Mouse (Mus musculus) forebrain, embryonic 15.5 days (tissue): Measurements from ENCODE around the gene Fblim1. TPM values are rescaled to one million over a fixed set of nuclear protein-coding genes. Genes with fewer than 3 reads are reported as not detected.

Experiments
- ATAC-seq: fragments of 200-750 bp; cut with Nextera tagmentation; replicated peaks from 2 replicates; pipeline ENCODE4 v1.8.0; 2017; ENCODE audit warnings: mild to moderate bottlenecking, moderate TSS enrichment, moderate library complexity
- H3K27ac ChIP-seq: fragments of 300-500 bp; sonication (generic); replicated peaks from 2 replicates; pipeline ENCODE4 v1.5.1; 2015; ENCODE audit warnings: mild to moderate bottlenecking, inconsistent platforms
- H3K27me3 ChIP-seq: fragments of 300-500 bp; sonication (generic); 2 replicates; pipeline ENCODE4 v1.6.1; 2015; ENCODE audit warnings: inconsistent platforms
- H3K36me3 ChIP-seq: fragments of 300-500 bp; sonication (generic); 2 replicates; pipeline ENCODE4 v1.6.1; 2015; ENCODE audit warnings: mild to moderate bottlenecking, inconsistent platforms
- H3K4me1 ChIP-seq: fragments of 300-500 bp; sonication (generic); 2 replicates; pipeline ENCODE4 v1.6.1; 2015; ENCODE audit warnings: inconsistent platforms
- H3K4me2 ChIP-seq: fragments of 300-500 bp; sonication (generic); replicated peaks from 2 replicates; pipeline ENCODE4 v1.6.1; 2015; ENCODE audit warnings: mild to moderate bottlenecking, inconsistent platforms
- H3K4me3 ChIP-seq: fragments of 300-500 bp; sonication (generic); 2 replicates; pipeline ENCODE4 v1.5.1; 2015; ENCODE audit warnings: mild to moderate bottlenecking, inconsistent platforms
- H3K9ac ChIP-seq: fragments of 300-500 bp; sonication (generic); replicated peaks from 2 replicates; pipeline ENCODE4 v1.6.1; 2015; ENCODE audit warnings: mild to moderate bottlenecking, inconsistent platforms
- H3K9me3 ChIP-seq: fragments of 300-500 bp; sonication (generic); 2 replicates; pipeline ENCODE4 v1.6.1; 2016; ENCODE audit warnings: inconsistent platforms
- WGBS: fragments of 180-500 bp; shearing (Covaris S2); methylation state at CpG from one replicate; pipeline ENCODE4 v1.1.7; 2015; ENCODE audit warnings: mixed read lengths; 5-methylcytosine and 5-hydroxymethylcytosine counted together
- polyA plus RNA-seq: library from polyadenylated mRNA; unstranded; fragments of >200 nt; fragmentation: Nextera tagmentation; extraction: Ambion mirVana; gene quantifications from 2 replicates; pipeline ENCODE4 v1.2.1, GENCODE M21; 2015

Fblim1 gene
- 17.4 and 22.6 TPM in 2 replicates for polyA plus RNA-seq

GRCm38 (mm10) chr4:141605861-141606260 lies at the start of gene Fblim1:
Gene Fblim1 (minus strand): TSS chr4:141606096.
- no peaks in the 10 kb centered on the region for H3K4me1 ChIP-seq
- no peaks in the 10 kb centered on the region for H3K9me3 ChIP-seq
- H3K4me2 ChIP-seq = no peak within 1 kb of the TSS
- ATAC-seq = no peak
- no peak within 1 kb of the TSS for H3K4me3 ChIP-seq
- H3K27ac ChIP-seq = no peak within 1 kb of the TSS
- 85% methylated on average over 11 of the region's 11 CpGs for WGBS
- H3K27me3 ChIP-seq = no peaks in the 10 kb centered on the region
- no peak within 1 kb of the TSS for H3K9ac ChIP-seq
- no peaks in the 10 kb centered on the region for H3K36me3 ChIP-seq

- no peak for ATAC-seq
- 95% methylated on average over 6 of the region's 6 CpGs for WGBS
- peaks cover 10% of the 10 kb centered on the region; the same call in 1 of the 2 replicates for H3K36me3 ChIP-seq
- H3K9ac ChIP-seq = no peak overlapping the region
- peaks cover 2% of the 10 kb centered on the region for H3K4me1 ChIP-seq
- H3K27me3 ChIP-seq = no peaks in the 10 kb centered on the region
- no peak overlapping the region for H3K27ac ChIP-seq
- H3K4me3 ChIP-seq = no peak overlapping the region
- no peak overlapping the region for H3K4me2 ChIP-seq
- no peaks in the 10 kb centered on the region for H3K9me3 ChIP-seq
Observed at GRCm38 (mm10) chr4:141654509-141654908, 48.6 kb upstream of the Fblim1 start.

GRCm38 (mm10) chr4:141653813-141654212 lies 47.9 kb upstream of the Fblim1 start:
- no peak for ATAC-seq
- Histone ChIP-seq H3K27me3 (no peaks in the 10 kb centered on the region), H3K4me1 (peaks cover 9% of the 10 kb centered on the region), H3K4me2 (no peak overlapping the region), H3K9ac (no peak overlapping the region), H3K27ac (no peak overlapping the region), H3K4me3 (no peak overlapping the region), H3K36me3 (peaks cover 10% of the 10 kb centered on the region; the same call in 1 of the 2 replicates), H3K9me3 (no peaks in the 10 kb centered on the region)
- WGBS = 87% methylated on average over 13 of the region's 13 CpGs

GRCm38 (mm10) chr4:141653044-141653443 lies 47.1 kb upstream of the Fblim1 start:
- Histone ChIP-seq H3K4me3 (no peak overlapping the region), H3K4me1 (peaks cover 10% of the 10 kb centered on the region), H3K27me3 (no peaks in the 10 kb centered on the region), H3K27ac (no peak overlapping the region), H3K36me3 (peaks cover 10% of the 10 kb centered on the region; the same call in 1 of the 2 replicates), H3K9ac (no peak overlapping the region), H3K9me3 (no peaks in the 10 kb centered on the region), H3K4me2 (no peak overlapping the region)
- WGBS = 93% methylated on average over 8 of the region's 8 CpGs
- ATAC-seq = no peak

- Histone ChIP-seq H3K27ac (no peak overlapping the region), H3K27me3 (no peaks in the 10 kb centered on the region), H3K36me3 (peaks cover 10% of the 10 kb centered on the region; the same call in 1 of the 2 replicates), H3K4me1 (peaks cover 10% of the 10 kb centered on the region), H3K4me3 (no peak overlapping the region), H3K9me3 (no peaks in the 10 kb centered on the region), H3K9ac (no peak overlapping the region), H3K4me2 (no peak overlapping the region)
- WGBS = 86% methylated on average over 10 of the region's 10 CpGs
- no peak for ATAC-seq
Observed at GRCm38 (mm10) chr4:141651944-141652343, 46.0 kb upstream of the Fblim1 start.

GRCm38 (mm10) chr4:141651286-141651685 lies 45.4 kb upstream of the Fblim1 start:
- 89% methylated on average over 6 of the region's 6 CpGs for WGBS
- no peak overlapping the region for H3K9ac ChIP-seq
- H3K4me3 ChIP-seq = no peak overlapping the region
- peaks cover 10% of the 10 kb centered on the region for H3K4me1 ChIP-seq
- no peaks in the 10 kb centered on the region for H3K27me3 ChIP-seq
- H3K36me3 ChIP-seq = peaks cover 10% of the 10 kb centered on the region; the same call in 1 of the 2 replicates
- ATAC-seq = no peak
- H3K4me2 ChIP-seq = no peak overlapping the region
- H3K9me3 ChIP-seq = no peaks in the 10 kb centered on the region
- no peak overlapping the region for H3K27ac ChIP-seq

GRCm38 (mm10) chr4:141649244-141649643 lies 43.3 kb upstream of the Fblim1 start:
- ATAC-seq = no peak
- Histone ChIP-seq H3K27ac (0 out of 2 replicates have a peak overlapping the region, but pooled peaks have one; percentile 33), H3K9ac (no peak overlapping the region), H3K4me3 (no peak overlapping the region), H3K4me2 (no peak overlapping the region), H3K27me3 (no peaks in the 10 kb centered on the region), H3K4me1 (peaks cover 12% of the 10 kb centered on the region), H3K36me3 (peaks cover 10% of the 10 kb centered on the region; the same call in 1 of the 2 replicates), H3K9me3 (no peaks in the 10 kb centered on the region)
- 49% methylated on average over 6 of the region's 6 CpGs for WGBS

GRCm38 (mm10) chr4:141648262-141648661 lies 42.4 kb upstream of the Fblim1 start:
- Histone ChIP-seq H3K27me3 (no peaks in the 10 kb centered on the region), H3K4me2 (no peak overlapping the region), H3K36me3 (peaks cover 4% of the 10 kb centered on the region; the same call in 1 of the 2 replicates), H3K27ac (no peak overlapping the region), H3K9me3 (no peaks in the 10 kb centered on the region), H3K9ac (no peak overlapping the region), H3K4me3 (no peak overlapping the region), H3K4me1 (peaks cover 22% of the 10 kb centered on the region)
- ATAC-seq = no peak
- 93% methylated on average over 5 of the region's 5 CpGs for WGBS

GRCm38 (mm10) chr4:141647187-141647586 lies 41.3 kb upstream of the Fblim1 start:
- no peaks in the 10 kb centered on the region for H3K9me3 ChIP-seq
- no peak for ATAC-seq
- no peak overlapping the region for H3K4me2 ChIP-seq
- H3K4me3 ChIP-seq = no peak overlapping the region
- peaks cover 25% of the 10 kb centered on the region for H3K4me1 ChIP-seq
- no peaks in the 10 kb centered on the region for H3K27me3 ChIP-seq
- WGBS = 96% methylated on average over 3 of the region's 3 CpGs
- peaks cover 1% of the 10 kb centered on the region; the same call in 1 of the 2 replicates for H3K36me3 ChIP-seq
- no peak overlapping the region for H3K27ac ChIP-seq
- no peak overlapping the region for H3K9ac ChIP-seq

- no peak overlapping the region for H3K4me3 ChIP-seq
- no peak for ATAC-seq
- no peak overlapping the region for H3K27ac ChIP-seq
- H3K9me3 ChIP-seq = no peaks in the 10 kb centered on the region
- 94% methylated on average over 8 of the region's 8 CpGs for WGBS
- H3K27me3 ChIP-seq = no peaks in the 10 kb centered on the region
- no peak overlapping the region for H3K9ac ChIP-seq
- peaks cover 9% of the 10 kb centered on the region for H3K36me3 ChIP-seq
- no peak overlapping the region for H3K4me2 ChIP-seq
- peaks cover 25% of the 10 kb centered on the region for H3K4me1 ChIP-seq
Observed at GRCm38 (mm10) chr4:141645988-141646387, 40.1 kb upstream of the Fblim1 start.

- peak; percentile 62 for ATAC-seq
- Histone ChIP-seq H3K9ac (0 out of 2 replicates have a peak overlapping the region, but pooled peaks have one; percentile 10), H3K27ac (peak overlapping the region; percentile 72), H3K4me1 (peaks cover 14% of the 10 kb centered on the region), H3K4me2 (no peak overlapping the region), H3K27me3 (no peaks in the 10 kb centered on the region), H3K36me3 (peaks cover 21% of the 10 kb centered on the region), H3K4me3 (no peak overlapping the region), H3K9me3 (no peaks in the 10 kb centered on the region)
- 30% methylated on average over 7 of the region's 7 CpGs for WGBS
Observed at GRCm38 (mm10) chr4:141643118-141643855, 37.4 kb upstream of the Fblim1 start.

GRCm38 (mm10) chr4:141641961-141642811 lies 36.3 kb upstream of the Fblim1 start:
- Histone ChIP-seq H3K9ac (no peak overlapping the region), H3K4me3 (no peak overlapping the region), H3K4me1 (peaks cover 14% of the 10 kb centered on the region), H3K27ac (no peak overlapping the region), H3K4me2 (no peak overlapping the region), H3K36me3 (peaks cover 28% of the 10 kb centered on the region), H3K27me3 (no peaks in the 10 kb centered on the region), H3K9me3 (no peaks in the 10 kb centered on the region)
- ATAC-seq = no peak
- 90% methylated on average over 25 of the region's 25 CpGs for WGBS
